Mouse (Mus musculus): ENCODE results near the gene Spg7.

Spg7 gene

DNA sequence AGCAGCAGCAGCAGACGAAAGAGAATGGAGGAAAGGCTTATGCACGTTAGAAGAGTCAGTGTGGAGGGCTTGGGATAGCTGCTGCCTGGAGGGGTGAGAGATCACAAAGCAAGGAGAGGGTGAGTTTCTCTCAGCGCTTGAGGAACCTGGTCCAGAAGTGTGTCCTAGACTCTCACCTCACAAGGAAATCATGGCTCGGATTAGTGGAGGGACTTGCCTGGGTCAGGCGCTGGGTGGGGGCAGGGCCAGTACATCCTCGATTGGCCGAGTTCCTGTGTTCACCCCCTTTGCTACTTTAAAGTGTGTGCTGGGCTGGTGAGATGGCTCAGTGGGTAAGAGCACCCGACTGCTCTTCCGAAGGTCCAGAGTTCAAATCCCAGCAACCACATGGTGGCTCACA, 73.1 kb downstream of the Spg7 start:
- DNase-seq = no peak

DNA sequence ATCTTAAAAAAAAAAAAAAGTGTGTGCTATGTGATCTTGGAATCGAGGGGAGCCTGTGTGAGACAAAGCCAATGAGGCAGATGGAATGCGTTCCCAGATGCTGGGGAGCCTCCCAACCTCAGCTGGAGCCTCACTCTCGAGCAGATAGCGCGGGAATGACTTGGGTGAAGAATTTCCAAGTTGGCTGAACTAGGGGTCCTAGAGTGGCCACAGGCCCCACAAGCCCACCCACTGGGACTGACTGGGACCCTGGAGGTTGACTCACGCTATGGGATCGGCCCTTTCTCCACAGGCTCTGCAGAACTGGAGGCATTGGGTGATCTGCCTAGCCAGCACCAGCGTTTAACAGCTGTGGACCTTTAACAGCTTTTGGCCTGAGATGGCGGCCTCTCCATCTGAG, 73.5 kb downstream of the Spg7 start:
- no peak for DNase-seq

DNA sequence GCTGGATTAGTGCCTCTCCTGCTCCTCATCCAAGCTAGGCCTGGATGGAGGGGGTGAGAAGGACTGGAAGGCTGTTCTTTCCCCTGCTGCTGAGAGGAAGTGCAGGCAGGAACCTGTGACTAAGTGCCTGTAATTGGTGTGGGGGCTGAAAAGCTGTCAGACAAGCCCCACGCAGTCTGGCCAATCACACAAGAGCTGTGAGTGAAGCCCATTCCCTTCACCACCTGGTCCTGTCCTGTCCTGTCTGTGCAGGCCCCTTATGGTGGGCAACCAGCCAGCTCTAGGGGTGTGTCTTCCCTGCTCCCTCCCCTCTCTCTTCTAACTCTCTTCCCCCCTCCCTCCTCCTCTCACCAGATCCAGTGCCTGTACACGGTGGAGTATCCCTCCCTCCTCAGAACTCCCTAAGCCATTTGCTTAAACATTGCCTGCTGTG, 74.9 kb downstream of the Spg7 start:
- peak; percentile 83 to 87 for DNase-seq

DNA sequence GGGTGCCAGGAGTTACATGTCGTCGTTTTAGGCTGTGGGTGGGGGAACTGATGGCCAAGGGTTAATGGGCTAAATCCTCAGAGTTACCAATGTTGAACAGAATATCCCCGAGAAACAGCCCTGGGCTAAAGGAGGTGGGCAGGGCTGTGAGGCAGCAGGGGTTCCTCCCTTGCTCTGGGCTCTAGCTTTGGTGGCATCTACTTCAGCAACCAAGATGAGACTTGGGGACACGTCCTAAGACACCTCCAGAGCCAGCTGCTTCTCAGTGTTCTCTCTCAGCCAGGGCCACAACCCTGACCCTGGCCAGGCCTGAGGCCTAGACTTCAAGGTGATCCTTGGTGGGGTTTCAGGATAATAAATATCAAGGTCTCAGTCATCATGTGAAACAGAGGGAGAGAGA, 76.0 kb downstream of the Spg7 start:
- no peak for DNase-seq

DNA sequence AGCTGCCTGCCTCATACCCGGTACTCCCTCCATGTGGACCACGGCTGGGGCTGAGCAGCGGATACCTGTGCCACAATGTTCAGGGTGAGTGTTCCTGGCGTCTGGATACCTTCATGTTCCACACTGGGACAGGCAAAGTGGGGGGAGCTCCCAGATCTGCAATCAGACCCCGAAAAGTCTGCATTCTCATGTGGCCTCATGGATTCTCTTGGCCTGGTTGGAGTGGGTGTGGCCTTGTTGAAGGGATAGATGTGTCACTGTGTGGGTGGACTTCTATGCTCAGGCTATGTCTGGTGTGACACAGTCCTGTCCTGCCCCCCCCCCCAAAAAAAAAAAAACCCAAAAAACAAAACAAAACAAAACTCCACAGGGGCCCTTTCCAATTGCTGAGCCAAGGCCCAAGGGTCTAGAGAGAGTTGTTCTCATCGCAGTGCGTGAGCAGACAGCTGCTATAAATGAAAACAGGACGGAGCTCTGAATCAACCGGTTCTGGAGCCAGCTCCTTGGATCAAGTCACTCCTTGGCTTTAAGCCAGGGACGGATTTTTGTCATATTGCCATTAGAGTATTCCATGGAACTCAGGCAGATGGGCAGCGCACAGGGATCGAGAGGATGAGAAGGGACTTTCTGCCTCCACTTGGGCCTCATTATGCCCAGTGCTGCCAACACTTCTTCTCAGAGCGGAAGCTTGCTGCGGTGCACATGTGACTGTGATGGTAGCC, 79.2 kb downstream of the Spg7 start:
- DNase-seq = peak; percentile 96 to 98

DNA sequence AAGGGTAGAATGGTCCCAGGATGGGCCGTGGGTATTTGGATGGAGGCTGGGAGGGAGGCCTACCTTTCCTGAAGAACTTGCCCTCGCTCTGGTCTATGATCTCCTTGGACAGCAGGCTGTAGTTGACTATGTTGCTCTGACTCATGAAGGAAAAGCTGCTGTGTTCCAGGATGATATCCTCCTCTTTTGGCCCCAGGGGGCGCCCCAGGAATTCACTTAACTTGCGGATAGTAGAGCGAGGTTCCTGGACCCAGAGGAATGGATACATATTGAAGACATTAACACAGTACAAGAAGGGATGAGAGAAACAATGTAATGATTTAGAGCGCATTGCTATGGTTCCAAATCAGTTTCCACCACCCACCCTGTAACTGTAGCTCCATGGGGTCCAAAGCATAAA, 82.5 kb downstream of the Spg7 start:
- DNase-seq = peak in 1 of 2 experiments; percentile 30

DNA sequence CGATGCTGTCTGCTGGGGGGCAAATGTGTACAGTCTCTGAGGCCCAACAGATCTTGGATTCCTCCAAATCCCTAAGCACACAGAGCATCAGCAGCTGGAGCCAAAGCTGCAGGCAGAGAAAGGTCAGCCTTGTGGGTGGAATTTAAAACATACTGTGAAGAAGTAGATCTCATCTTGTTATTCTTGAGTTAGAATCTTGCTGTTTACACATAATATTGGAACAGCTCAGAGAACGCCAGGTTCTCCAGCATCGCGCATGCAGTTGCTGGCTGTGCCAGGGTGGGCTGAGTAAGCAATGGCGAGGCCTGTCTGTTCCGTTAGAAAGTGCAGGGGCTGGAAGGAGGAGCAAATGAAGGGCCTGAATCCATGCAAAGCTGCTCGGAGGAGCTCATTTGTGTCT, 83.6 kb downstream of the Spg7 start:
- DNase-seq = no peak
